Mouse (Mus musculus): ENCODE results near the gene Pcbd2. TPM values are rescaled to one million over a fixed set of nuclear protein-coding genes. Genes with fewer than 3 reads are reported as not detected.

Gene Pcbd2
- polyA plus RNA-seq, 1 experiment, result 14.1 TPM

DNA sequence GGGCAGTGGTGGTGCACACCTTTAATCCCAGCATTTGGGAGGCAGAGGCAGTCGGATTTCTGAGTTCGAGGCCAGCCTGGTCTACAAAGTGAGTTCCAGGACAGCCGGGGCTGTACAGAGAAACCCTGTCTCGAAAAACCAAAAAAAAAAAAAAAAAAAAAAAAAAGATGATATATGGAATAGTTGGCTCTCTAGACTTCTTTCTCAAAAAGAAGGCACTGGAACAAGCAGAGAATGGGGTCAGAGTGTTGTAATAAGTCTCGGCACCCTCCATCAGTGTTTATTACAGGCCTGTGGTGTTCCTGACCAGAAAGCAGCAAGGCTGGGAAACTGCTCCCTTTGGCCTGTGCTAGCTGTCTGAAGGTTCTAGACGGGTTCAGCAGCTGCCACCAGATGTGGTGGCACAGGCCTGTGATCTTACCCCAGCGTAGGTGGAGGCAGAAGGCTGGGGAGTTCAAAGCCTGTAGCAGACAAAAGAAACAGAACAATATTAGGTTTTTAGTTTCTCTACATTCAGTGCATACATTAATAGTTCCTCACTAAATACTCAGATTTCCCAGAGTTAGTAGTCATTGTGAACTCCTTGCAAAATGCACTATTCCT, 11.2 kb upstream of the Pcbd2 start:
- Histone ChIP-seq H3K27me3 (ENCODE audit: control insufficient read depth, insufficient read depth, low read length) (no peaks in the 10 kb centered on the region), H3K27ac (ENCODE audit: insufficient read depth, low read length) (no peak overlapping the region), H3K4me3 (ENCODE audit: extremely low read depth, insufficient read depth, insufficient read length) (no peak overlapping the region), H3K36me3 (ENCODE audit: control insufficient read depth, insufficient read depth, low read length) (peaks cover 7% of the 10 kb centered on the region), H3K4me1 (ENCODE audit: control insufficient read depth, insufficient read depth, insufficient read length) (no peaks in the 10 kb centered on the region)
- DNase-seq (ENCODE audit: low read depth in 1 of 2, low spot score in 2 of 2), result no peak
- TF ChIP-seq CTCF (IDR thresholded peaks at IDR 0.05; ENCODE audit: extremely low read depth, insufficient read depth, insufficient read length, insufficient replicate concordance) (no peak), POLR2A (IDR thresholded peaks at IDR 0.05; ENCODE audit: low read depth, low read length) (no peak)
- 74% methylated on average over 7 of the region's 7 CpGs for WGBS

DNA sequence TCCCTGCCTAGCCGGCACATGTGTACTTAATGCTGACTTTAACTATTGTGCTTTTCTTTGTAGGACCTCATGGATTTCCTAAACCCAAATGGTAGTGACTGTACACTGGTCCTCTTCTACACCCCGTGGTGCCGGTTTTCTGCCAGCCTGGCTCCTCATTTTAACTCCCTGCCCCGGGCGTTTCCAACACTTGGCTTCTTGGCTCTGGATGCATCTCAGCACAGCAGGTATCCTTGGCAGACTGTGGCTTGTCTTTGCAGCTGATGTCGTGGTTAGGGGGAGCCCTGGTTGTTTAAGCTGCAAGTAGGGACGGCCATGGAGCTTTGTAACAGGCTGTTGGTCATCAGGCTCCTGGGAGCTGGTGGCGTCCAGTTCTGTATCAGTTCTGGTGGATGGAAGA, 5.7 kb upstream of the Pcbd2 start:
- DNase-seq (ENCODE audit: low read depth in 1 of 2, low spot score in 2 of 2), result no peak
- Histone ChIP-seq H3K27ac (ENCODE audit: insufficient read depth, low read length) (no peak overlapping the region), H3K4me1 (ENCODE audit: control insufficient read depth, insufficient read depth, insufficient read length) (no peaks in the 10 kb centered on the region), H3K36me3 (ENCODE audit: control insufficient read depth, insufficient read depth, low read length) (peaks cover 13% of the 10 kb centered on the region), H3K4me3 (ENCODE audit: extremely low read depth, insufficient read depth, insufficient read length) (no peak overlapping the region), H3K27me3 (ENCODE audit: control insufficient read depth, insufficient read depth, low read length) (no peaks in the 10 kb centered on the region)
- TF ChIP-seq POLR2A (IDR thresholded peaks at IDR 0.05; ENCODE audit: low read depth, low read length), result no peak
- no peak for TF ChIP-seq CTCF (IDR thresholded peaks at IDR 0.05; ENCODE audit: extremely low read depth, insufficient read depth, insufficient read length, insufficient replicate concordance)
- 89% methylated on average over 8 of the region's 8 CpGs for WGBS

DNA sequence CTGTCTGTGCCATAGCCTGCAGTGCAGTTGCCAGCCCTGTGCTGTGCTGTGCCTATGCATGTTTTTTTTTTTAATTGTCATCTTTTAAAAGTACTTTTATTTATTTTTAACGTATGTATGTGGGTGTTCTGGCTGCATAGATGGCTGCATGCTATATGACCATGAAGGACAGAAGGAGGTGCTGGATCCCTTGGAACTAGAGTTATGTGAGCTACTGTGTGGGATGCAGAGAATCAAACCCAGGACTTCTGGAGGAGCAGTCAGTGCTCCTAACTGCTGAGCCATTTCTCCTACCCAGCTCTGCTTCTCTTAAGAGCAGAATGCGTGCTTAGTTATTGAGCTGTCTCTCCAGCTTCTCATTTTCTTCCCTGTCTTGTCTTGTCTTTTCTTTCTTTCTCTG, 5.2 kb upstream of the Pcbd2 start:
- Histone ChIP-seq H3K4me3 (ENCODE audit: extremely low read depth, insufficient read depth, insufficient read length) (no peak overlapping the region), H3K4me1 (ENCODE audit: control insufficient read depth, insufficient read depth, insufficient read length) (no peaks in the 10 kb centered on the region), H3K27ac (ENCODE audit: insufficient read depth, low read length) (no peak overlapping the region), H3K36me3 (ENCODE audit: control insufficient read depth, insufficient read depth, low read length) (peaks cover 13% of the 10 kb centered on the region), H3K27me3 (ENCODE audit: control insufficient read depth, insufficient read depth, low read length) (no peaks in the 10 kb centered on the region)
- DNase-seq (ENCODE audit: low read depth in 1 of 2, low spot score in 2 of 2), result no peak
- WGBS, result 94% methylated on average over 2 of the region's 2 CpGs
- TF ChIP-seq POLR2A (IDR thresholded peaks at IDR 0.05; ENCODE audit: low read depth, low read length) (no peak), CTCF (IDR thresholded peaks at IDR 0.05; ENCODE audit: extremely low read depth, insufficient read depth, insufficient read length, insufficient replicate concordance) (no peak)

DNA sequence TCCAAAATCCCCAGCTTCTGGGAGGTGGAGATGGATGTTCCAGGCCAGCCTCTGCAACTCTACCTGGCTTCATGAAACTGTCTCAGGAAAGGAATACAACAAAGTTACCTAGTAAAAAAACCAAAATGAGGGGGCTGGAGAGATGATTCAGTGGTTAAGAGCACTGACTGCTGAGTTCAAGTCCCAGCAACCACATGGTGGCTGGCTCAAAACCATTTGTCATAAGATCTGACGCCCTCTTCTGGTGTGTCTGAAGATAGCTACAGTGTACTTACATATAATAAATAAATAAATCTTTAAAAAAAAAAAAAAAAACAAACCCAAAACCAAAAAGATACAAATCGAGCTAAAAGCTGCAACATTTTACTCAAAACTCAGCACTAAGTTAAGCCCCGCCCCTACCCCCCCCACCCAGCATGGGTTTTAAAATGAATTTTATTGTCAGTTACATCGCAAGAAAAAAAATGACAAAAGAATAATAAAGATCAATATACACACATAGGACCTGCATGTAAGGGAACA, 509 bp upstream of the Pcbd2 start:
- WGBS, result 2% methylated on average over 4 of the region's 4 CpGs

DNA sequence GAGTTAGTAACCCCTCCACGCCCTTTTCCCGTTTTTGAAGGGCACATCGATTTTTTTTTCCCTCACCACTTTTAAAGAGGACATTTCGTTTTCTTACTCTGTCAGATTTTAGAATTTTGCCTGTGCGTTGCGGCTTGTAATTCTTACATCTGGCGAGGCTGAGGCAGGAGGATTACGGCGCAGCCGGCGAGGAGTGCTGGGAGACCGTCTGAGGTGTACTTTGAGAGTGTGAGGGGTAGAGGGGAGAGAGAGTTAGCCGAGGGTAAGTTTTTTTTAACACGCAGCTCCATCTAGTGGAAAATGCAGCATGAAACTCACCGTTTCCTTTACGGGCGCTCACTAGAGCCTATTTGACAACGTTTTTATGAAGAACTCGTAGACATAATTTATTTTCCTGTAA, 671 bp downstream of the Pcbd2 start:
- H3K27me3 ChIP-seq (ENCODE audit: control insufficient read depth, insufficient read depth, low read length), result no peaks in the 10 kb centered on the region
- TF ChIP-seq POLR2A (IDR thresholded peaks at IDR 0.05; ENCODE audit: low read depth, low read length) (peak; percentile 23; the same call in 1 of the 2 replicates), CTCF (IDR thresholded peaks at IDR 0.05; ENCODE audit: extremely low read depth, insufficient read depth, insufficient read length, insufficient replicate concordance) (peak; percentile 19; the same call in 1 of the 2 replicates)
- H3K27ac ChIP-seq (ENCODE audit: insufficient read depth, low read length), result peak overlapping the region; percentile 93
- peak overlapping the region; percentile 76 for H3K4me3 ChIP-seq (ENCODE audit: extremely low read depth, insufficient read depth, insufficient read length)
- peak; percentile 64 to 78 for DNase-seq (ENCODE audit: low read depth in 1 of 2, low spot score in 2 of 2)
- H3K36me3 ChIP-seq (ENCODE audit: control insufficient read depth, insufficient read depth, low read length), result peaks cover 2% of the 10 kb centered on the region; the same call in 1 of the 2 replicates
- WGBS, result under 1% methylated on average over 19 of the region's 19 CpGs
- H3K4me1 ChIP-seq (ENCODE audit: control insufficient read depth, insufficient read depth, insufficient read length), result no peaks in the 10 kb centered on the region

More for the DNA sequence above, 509 bp upstream of the Pcbd2 start:
- H3K36me3 ChIP-seq (ENCODE audit: control insufficient read depth, insufficient read depth, low read length), result peaks cover 4% of the 10 kb centered on the region; the same call in 1 of the 2 replicates
- H3K27ac ChIP-seq (ENCODE audit: insufficient read depth, low read length), result peak overlapping the region; percentile 93
- TF ChIP-seq CTCF (IDR thresholded peaks at IDR 0.05; ENCODE audit: extremely low read depth, insufficient read depth, insufficient read length, insufficient replicate concordance), result no peak
- TF ChIP-seq POLR2A (IDR thresholded peaks at IDR 0.05; ENCODE audit: low read depth, low read length), result no peak
- no peaks in the 10 kb centered on the region for H3K27me3 ChIP-seq (ENCODE audit: control insufficient read depth, insufficient read depth, low read length)
- H3K4me3 ChIP-seq (ENCODE audit: extremely low read depth, insufficient read depth, insufficient read length), result peak overlapping the region; percentile 76
- DNase-seq (ENCODE audit: low read depth in 1 of 2, low spot score in 2 of 2), result no peak
- no peaks in the 10 kb centered on the region for H3K4me1 ChIP-seq (ENCODE audit: control insufficient read depth, insufficient read depth, insufficient read length)

DNA sequence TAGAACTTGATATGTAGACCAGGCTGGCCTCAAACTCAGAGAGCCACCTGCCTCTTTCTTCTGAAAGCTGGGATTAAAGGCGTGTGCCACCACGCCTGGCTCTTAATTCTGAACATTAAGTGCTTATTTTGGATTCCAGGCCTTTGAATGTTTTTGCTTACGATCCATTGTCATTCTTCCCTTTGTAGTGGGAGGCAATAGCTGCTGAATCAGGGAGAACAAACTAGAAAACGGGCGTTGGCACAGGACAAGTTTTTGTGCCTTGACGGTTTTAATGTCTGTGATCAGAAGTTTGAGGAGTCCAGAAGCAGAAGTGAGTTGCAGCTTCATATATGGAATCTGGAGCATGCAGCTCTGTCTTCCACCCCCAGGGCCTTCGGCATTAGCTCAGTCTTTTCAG, 3.5 kb downstream of the Pcbd2 start:
- H3K4me1 ChIP-seq (ENCODE audit: control insufficient read depth, insufficient read depth, insufficient read length), result no peaks in the 10 kb centered on the region
- no peak overlapping the region for H3K27ac ChIP-seq (ENCODE audit: insufficient read depth, low read length)
- H3K36me3 ChIP-seq (ENCODE audit: control insufficient read depth, insufficient read depth, low read length), result no peaks in the 10 kb centered on the region
- 95% methylated on average over 7 of the region's 7 CpGs for WGBS
- TF ChIP-seq CTCF (IDR thresholded peaks at IDR 0.05; ENCODE audit: extremely low read depth, insufficient read depth, insufficient read length, insufficient replicate concordance), result no peak
- TF ChIP-seq POLR2A (IDR thresholded peaks at IDR 0.05; ENCODE audit: low read depth, low read length), result no peak
- DNase-seq (ENCODE audit: low read depth in 1 of 2, low spot score in 2 of 2), result no peak
- H3K4me3 ChIP-seq (ENCODE audit: extremely low read depth, insufficient read depth, insufficient read length), result no peak overlapping the region
- H3K27me3 ChIP-seq (ENCODE audit: control insufficient read depth, insufficient read depth, low read length), result no peaks in the 10 kb centered on the region

DNA sequence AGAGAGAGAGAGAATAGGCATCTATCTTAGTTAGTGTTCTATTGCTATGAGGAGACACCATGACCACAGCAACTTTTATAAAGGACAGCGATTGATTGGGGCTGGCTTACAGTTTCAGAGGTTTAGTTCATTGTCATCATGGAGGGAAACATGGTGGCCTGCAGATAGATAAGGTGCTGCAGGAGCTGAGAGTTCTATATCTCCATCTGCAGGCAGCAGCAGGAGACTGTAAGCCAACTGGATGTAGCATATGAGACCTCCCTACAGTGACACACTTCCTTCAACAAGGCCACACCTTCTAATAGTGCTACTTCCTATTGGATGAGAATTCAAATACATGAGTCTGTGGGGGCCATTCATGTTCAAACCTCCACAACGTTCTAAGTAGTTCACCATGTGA, 5.0 kb downstream of the Pcbd2 start:
- Histone ChIP-seq H3K27me3 (ENCODE audit: control insufficient read depth, insufficient read depth, low read length) (no peaks in the 10 kb centered on the region), H3K36me3 (ENCODE audit: control insufficient read depth, insufficient read depth, low read length) (no peaks in the 10 kb centered on the region), H3K27ac (ENCODE audit: insufficient read depth, low read length) (no peak overlapping the region), H3K4me3 (ENCODE audit: extremely low read depth, insufficient read depth, insufficient read length) (no peak overlapping the region), H3K4me1 (ENCODE audit: control insufficient read depth, insufficient read depth, insufficient read length) (no peaks in the 10 kb centered on the region)
- TF ChIP-seq CTCF (IDR thresholded peaks at IDR 0.05; ENCODE audit: extremely low read depth, insufficient read depth, insufficient read length, insufficient replicate concordance), result no peak
- TF ChIP-seq POLR2A (IDR thresholded peaks at IDR 0.05; ENCODE audit: low read depth, low read length), result no peak
- 68% methylated on average over 2 of the region's 2 CpGs for WGBS
- DNase-seq (ENCODE audit: low read depth in 1 of 2, low spot score in 2 of 2), result no peak

Data from spleen, adult 2 months (tissue).